Mouse (Mus musculus) small intestine, adult 2 months (tissue): ENCODE measurements around the gene Ankdd1b.

Experiments used
- CTCF ChIP-seq: fragments of 200-500 bp; IDR thresholded peaks from 2 replicates; pipeline ENCODE4 v1.5.1; 2012; ENCODE audit warnings: low read depth, mild to moderate bottlenecking, control low read depth, inconsistent platforms, low read length, moderate library complexity, mixed read lengths; ENCODE audit not compliant: insufficient replicate concordance, insufficient read length; ENCODE audit errors: extremely low read depth
- POLR2A ChIP-seq: fragments of 200-500 bp; IDR thresholded peaks from 2 replicates; pipeline ENCODE4 v1.6.1; 2012; ENCODE audit warnings: low read depth, mild to moderate bottlenecking, control low read depth, inconsistent platforms, low read length, moderate library complexity

- no peak for TF ChIP-seq CTCF
- TF ChIP-seq POLR2A: no peak
Measured at GRCm38 (mm10) chr13:96421230-96421629, 49.8 kb downstream of the Ankdd1b start.
